Mouse (Mus musculus): ENCODE measurements around the gene Evi2. TPM values are rescaled to one million over a fixed set of nuclear protein-coding genes. Genes with fewer than 3 reads are reported as not detected.

Gene Evi2
- polyA plus RNA-seq, 1 experiment from 2014 or later, result 2.1 TPM

DNA sequence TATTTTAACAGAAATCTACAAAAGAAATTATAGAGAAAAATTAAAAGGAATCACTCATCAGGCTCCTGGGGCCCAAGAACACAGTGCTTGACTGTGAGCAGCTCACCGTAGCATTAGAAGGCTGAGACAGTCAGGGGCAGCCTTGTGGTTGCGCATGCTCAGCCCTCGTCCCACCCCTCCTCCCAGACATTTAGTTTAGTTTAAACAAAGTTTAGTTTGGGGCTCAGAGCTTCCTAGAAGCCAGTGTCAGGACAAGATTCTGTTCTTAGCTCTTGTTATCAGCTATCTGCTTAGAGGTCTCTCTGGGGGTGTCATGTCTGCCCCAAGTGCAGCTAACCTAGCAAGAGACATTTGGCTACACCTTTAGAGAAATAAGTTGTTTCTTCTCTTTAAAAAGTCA, 1.8 kb downstream of the Evi2 start:
- Histone ChIP-seq H3K4me2 (replicated peaks; ENCODE audit: low read depth, low read length) (no peak overlapping the region), H3K36me3 (ENCODE audit: control insufficient read depth, insufficient read depth, low read length) (no peaks in the 10 kb centered on the region), H3K9ac (ENCODE audit: low read depth, low read length) (no peak overlapping the region), H3K4me3 (ENCODE audit: low read depth, low read length) (no peak overlapping the region), H3K9me3 (ENCODE audit: control insufficient read depth, low read length) (no peaks in the 10 kb centered on the region), H3K27me3 (ENCODE audit: control insufficient read depth, insufficient read depth, low read length) (no peaks in the 10 kb centered on the region), H3K27ac (ENCODE audit: low read depth, low read length) (no peak overlapping the region), H3K4me1 (replicated peaks; ENCODE audit: control insufficient read depth, insufficient read depth, low read length) (no peaks in the 10 kb centered on the region)
- 93% methylated on average over 3 of the region's 3 CpGs for WGBS
- ATAC-seq (ENCODE audit: low FRiP score) (no peak), DNase-seq (ENCODE audit: low spot score) (no peak)

GRCm38 (mm10) chr11:79527739-79528384, 2.5 kb downstream of the Evi2 start:
- Histone ChIP-seq H3K9me3 (ENCODE audit: control insufficient read depth, low read length) (no peaks in the 10 kb centered on the region), H3K27me3 (ENCODE audit: control insufficient read depth, insufficient read depth, low read length) (no peaks in the 10 kb centered on the region), H3K4me3 (ENCODE audit: low read depth, low read length) (no peak overlapping the region), H3K36me3 (ENCODE audit: control insufficient read depth, insufficient read depth, low read length) (no peaks in the 10 kb centered on the region), H3K9ac (ENCODE audit: low read depth, low read length) (no peak overlapping the region), H3K4me1 (replicated peaks; ENCODE audit: control insufficient read depth, insufficient read depth, low read length) (no peaks in the 10 kb centered on the region), H3K4me2 (replicated peaks; ENCODE audit: low read depth, low read length) (no peak overlapping the region), H3K27ac (ENCODE audit: low read depth, low read length) (no peak overlapping the region)
- no peak for DNase-seq (ENCODE audit: low spot score)
- no peak for ATAC-seq (ENCODE audit: low FRiP score)
- 93% methylated on average over 5 of the region's 5 CpGs for WGBS

DNA sequence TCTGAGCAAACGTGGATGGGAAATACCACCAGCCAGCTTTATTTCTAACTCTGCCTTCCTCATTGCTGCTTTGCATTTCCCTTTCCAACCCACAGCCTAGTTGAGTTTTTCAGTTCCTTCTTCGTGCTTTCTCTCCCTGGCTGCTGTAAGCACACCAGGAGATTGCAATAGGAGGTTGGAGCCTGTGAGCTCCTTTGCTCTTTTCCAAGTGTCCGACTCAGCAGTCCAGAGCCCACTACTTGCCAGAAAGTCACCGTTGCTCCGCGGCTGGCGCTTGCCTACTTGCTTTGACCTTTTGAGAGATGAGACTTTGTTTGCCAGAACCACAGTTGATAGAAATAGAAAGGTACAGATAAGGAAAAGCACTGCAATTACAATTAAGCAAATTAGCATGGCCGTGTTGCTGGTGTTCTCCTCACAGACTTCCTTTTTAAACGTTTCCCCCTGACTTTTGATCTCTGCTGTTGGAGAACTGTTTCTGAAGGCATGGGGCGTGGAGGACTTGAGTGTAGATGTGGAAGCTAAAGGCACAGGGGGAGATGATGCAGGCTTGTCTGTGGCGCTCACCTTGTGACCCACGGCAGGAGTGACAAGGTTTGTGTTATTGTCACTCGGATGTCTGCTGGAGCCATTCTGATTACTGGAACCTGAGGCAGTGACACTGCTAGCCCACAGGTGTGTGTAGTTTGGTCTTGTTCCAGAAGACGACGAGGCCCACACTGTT, 3.2 kb downstream of the Evi2 start:
- no peak overlapping the region for H3K4me2 ChIP-seq (replicated peaks; ENCODE audit: low read depth, low read length)
- no peak for ATAC-seq (ENCODE audit: low FRiP score)
- WGBS, result 86% methylated on average over 15 of the region's 15 CpGs
- no peaks in the 10 kb centered on the region for H3K27me3 ChIP-seq (ENCODE audit: control insufficient read depth, insufficient read depth, low read length)
- H3K9ac ChIP-seq (ENCODE audit: low read depth, low read length), result no peak overlapping the region
- H3K36me3 ChIP-seq (ENCODE audit: control insufficient read depth, insufficient read depth, low read length), result no peaks in the 10 kb centered on the region
- no peak for DNase-seq (ENCODE audit: low spot score)
- no peak overlapping the region for H3K4me3 ChIP-seq (ENCODE audit: low read depth, low read length)
- H3K27ac ChIP-seq (ENCODE audit: low read depth, low read length), result no peak overlapping the region
- no peaks in the 10 kb centered on the region for H3K9me3 ChIP-seq (ENCODE audit: control insufficient read depth, low read length)
- H3K4me1 ChIP-seq (replicated peaks; ENCODE audit: control insufficient read depth, insufficient read depth, low read length), result no peaks in the 10 kb centered on the region

- no peak for ATAC-seq (ENCODE audit: low FRiP score)
- 97% methylated on average over 3 of the region's 3 CpGs for WGBS
Observed at GRCm38 (mm10) chr11:79526549-79526948, 3.8 kb downstream of the Evi2 start.

GRCm38 (mm10) chr11:79524310-79524575, 6.1 kb downstream of the Evi2 start:
- no peaks in the 10 kb centered on the region for H3K36me3 ChIP-seq (ENCODE audit: control insufficient read depth, insufficient read depth, low read length)
- no peaks in the 10 kb centered on the region for H3K4me1 ChIP-seq (replicated peaks; ENCODE audit: control insufficient read depth, insufficient read depth, low read length)
- WGBS, result 72% methylated on average over 1 of the region's 1 CpGs
- H3K4me2 ChIP-seq (replicated peaks; ENCODE audit: low read depth, low read length), result no peak overlapping the region
- no peak overlapping the region for H3K9ac ChIP-seq (ENCODE audit: low read depth, low read length)
- no peak for ATAC-seq (ENCODE audit: low FRiP score)
- no peaks in the 10 kb centered on the region for H3K9me3 ChIP-seq (ENCODE audit: control insufficient read depth, low read length)
- no peak overlapping the region for H3K27ac ChIP-seq (ENCODE audit: low read depth, low read length)
- no peaks in the 10 kb centered on the region for H3K27me3 ChIP-seq (ENCODE audit: control insufficient read depth, insufficient read depth, low read length)
- H3K4me3 ChIP-seq (ENCODE audit: low read depth, low read length), result no peak overlapping the region
- DNase-seq (ENCODE audit: low spot score), result no peak

More at GRCm38 (mm10) chr11:79526549-79526948, 3.8 kb downstream of the Evi2 start:
- no peak overlapping the region for H3K4me2 ChIP-seq (replicated peaks; ENCODE audit: low read depth, low read length)
- no peak overlapping the region for H3K27ac ChIP-seq (ENCODE audit: low read depth, low read length)
- no peaks in the 10 kb centered on the region for H3K36me3 ChIP-seq (ENCODE audit: control insufficient read depth, insufficient read depth, low read length)
- H3K9me3 ChIP-seq (ENCODE audit: control insufficient read depth, low read length), result no peaks in the 10 kb centered on the region
- no peak overlapping the region for H3K9ac ChIP-seq (ENCODE audit: low read depth, low read length)
- no peak overlapping the region for H3K4me3 ChIP-seq (ENCODE audit: low read depth, low read length)
- H3K27me3 ChIP-seq (ENCODE audit: control insufficient read depth, insufficient read depth, low read length), result no peaks in the 10 kb centered on the region
- no peak for DNase-seq (ENCODE audit: low spot score)
- H3K4me1 ChIP-seq (replicated peaks; ENCODE audit: control insufficient read depth, insufficient read depth, low read length), result no peaks in the 10 kb centered on the region

- no peaks in the 10 kb centered on the region for H3K36me3 ChIP-seq (ENCODE audit: control insufficient read depth, insufficient read depth, low read length)
- H3K27me3 ChIP-seq (ENCODE audit: control insufficient read depth, insufficient read depth, low read length), result no peaks in the 10 kb centered on the region
- H3K9ac ChIP-seq (ENCODE audit: low read depth, low read length), result no peak within 1 kb of the TSS
- WGBS, result 89% methylated on average over 10 of the region's 10 CpGs
- no peak within 1 kb of the TSS for H3K27ac ChIP-seq (ENCODE audit: low read depth, low read length)
- H3K9me3 ChIP-seq (ENCODE audit: control insufficient read depth, low read length), result no peaks in the 10 kb centered on the region
- no peak within 1 kb of the TSS for H3K4me3 ChIP-seq (ENCODE audit: low read depth, low read length)
- ATAC-seq (ENCODE audit: low FRiP score) (no peak), DNase-seq (ENCODE audit: low spot score) (no peak)
- no peaks in the 10 kb centered on the region for H3K4me1 ChIP-seq (replicated peaks; ENCODE audit: control insufficient read depth, insufficient read depth, low read length)
- H3K4me2 ChIP-seq (replicated peaks; ENCODE audit: low read depth, low read length), result no peak within 1 kb of the TSS
Observed at GRCm38 (mm10) chr11:79523560-79524309, 6.7 kb downstream of the Evi2 start, which contains the start of gene Evi2b. Evi2b (minus strand) TSS chr11:79523762.

DNA sequence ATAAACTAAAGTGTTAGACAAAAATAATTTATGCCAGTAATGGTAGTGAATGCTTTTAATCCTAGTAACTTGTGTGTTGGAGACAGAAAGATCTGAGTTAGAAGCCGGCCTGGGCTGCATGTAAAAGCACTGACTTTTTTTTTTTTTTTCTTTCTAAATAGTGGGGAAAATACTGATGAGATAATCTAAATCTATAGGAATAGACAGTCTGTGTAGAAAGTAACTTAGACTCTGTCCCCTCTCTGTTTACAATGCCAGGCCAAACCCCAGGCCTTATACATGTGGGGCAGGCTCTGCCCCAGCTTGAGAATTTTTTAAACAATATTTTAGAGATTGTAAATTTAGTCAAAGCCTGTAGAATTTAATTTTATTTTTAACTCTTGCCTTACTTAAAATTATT, 7.4 kb downstream of the Evi2 start:
- Histone ChIP-seq H3K9ac (ENCODE audit: low read depth, low read length) (no peak overlapping the region), H3K4me2 (replicated peaks; ENCODE audit: low read depth, low read length) (no peak overlapping the region), H3K4me1 (replicated peaks; ENCODE audit: control insufficient read depth, insufficient read depth, low read length) (no peaks in the 10 kb centered on the region), H3K9me3 (ENCODE audit: control insufficient read depth, low read length) (no peaks in the 10 kb centered on the region), H3K27ac (ENCODE audit: low read depth, low read length) (no peak overlapping the region), H3K4me3 (ENCODE audit: low read depth, low read length) (no peak overlapping the region), H3K27me3 (ENCODE audit: control insufficient read depth, insufficient read depth, low read length) (no peaks in the 10 kb centered on the region), H3K36me3 (ENCODE audit: control insufficient read depth, insufficient read depth, low read length) (no peaks in the 10 kb centered on the region)
- no peak for ATAC-seq (ENCODE audit: low FRiP score)
- 90% methylated on average over 1 of the region's 1 CpGs for WGBS
- DNase-seq (ENCODE audit: low spot score), result no peak

DNA sequence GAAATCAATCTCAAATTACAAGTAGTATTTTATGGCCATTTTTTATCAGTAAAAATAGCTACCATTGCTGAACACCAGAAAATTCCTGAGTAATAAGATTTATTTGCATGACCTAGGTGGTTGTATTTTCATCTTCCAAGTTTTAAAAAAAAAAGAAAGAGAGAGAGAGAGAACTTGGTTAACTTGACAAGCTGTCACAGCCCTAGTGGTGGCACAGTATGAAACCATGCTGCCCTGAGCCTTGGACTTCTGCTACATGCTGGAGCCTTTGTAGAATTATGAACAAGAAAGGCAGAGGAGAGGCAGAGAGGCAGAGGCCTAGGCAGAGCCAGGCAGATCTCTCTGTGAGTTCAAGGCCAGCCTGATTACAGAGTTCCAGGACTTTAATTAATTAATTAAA, 8.5 kb downstream of the Evi2 start:
- Histone ChIP-seq H3K4me1 (replicated peaks; ENCODE audit: control insufficient read depth, insufficient read depth, low read length) (no peaks in the 10 kb centered on the region), H3K9me3 (ENCODE audit: control insufficient read depth, low read length) (no peaks in the 10 kb centered on the region), H3K27ac (ENCODE audit: low read depth, low read length) (no peak overlapping the region), H3K36me3 (ENCODE audit: control insufficient read depth, insufficient read depth, low read length) (no peaks in the 10 kb centered on the region), H3K27me3 (ENCODE audit: control insufficient read depth, insufficient read depth, low read length) (no peaks in the 10 kb centered on the region), H3K4me3 (ENCODE audit: low read depth, low read length) (no peak overlapping the region), H3K9ac (ENCODE audit: low read depth, low read length) (no peak overlapping the region), H3K4me2 (replicated peaks; ENCODE audit: low read depth, low read length) (no peak overlapping the region)
- DNase-seq (ENCODE audit: low spot score) (no peak), ATAC-seq (ENCODE audit: low FRiP score) (no peak)

- H3K27me3 ChIP-seq (ENCODE audit: control insufficient read depth, insufficient read depth, low read length), result no peaks in the 10 kb centered on the region
- no peaks in the 10 kb centered on the region for H3K9me3 ChIP-seq (ENCODE audit: control insufficient read depth, low read length)
- no peak overlapping the region for H3K27ac ChIP-seq (ENCODE audit: low read depth, low read length)
- H3K4me1 ChIP-seq (replicated peaks; ENCODE audit: control insufficient read depth, insufficient read depth, low read length), result no peaks in the 10 kb centered on the region
- no peaks in the 10 kb centered on the region for H3K36me3 ChIP-seq (ENCODE audit: control insufficient read depth, insufficient read depth, low read length)
- no peak overlapping the region for H3K4me3 ChIP-seq (ENCODE audit: low read depth, low read length)
- H3K9ac ChIP-seq (ENCODE audit: low read depth, low read length), result no peak overlapping the region
- H3K4me2 ChIP-seq (replicated peaks; ENCODE audit: low read depth, low read length), result no peak overlapping the region
- no peak for ATAC-seq (ENCODE audit: low FRiP score)
- DNase-seq (ENCODE audit: low spot score), result no peak
Observed at GRCm38 (mm10) chr11:79520772-79521171, 9.6 kb downstream of the Evi2 start.

Data from hindbrain, embryonic 11.5 days (tissue).